Mouse (Mus musculus) T-helper 2 cell (primary cell): Measurements from ENCODE around the gene Sco2.

Experiments
- in situ Hi-C: fragments of 300-600 bp; cut with MboI, MseI; formaldehyde crosslinking; loops from one replicate; pipeline ENCODE4 v1.15.1; 2025; ENCODE audit warnings: high pct_unique_total_duplicates

The Sco2 gene

GRCm38 (mm10) chr15:89373027-89373761, 452 bp downstream of the Sco2 start:
- in situ Hi-C loops = loop anchor here (5.0 to 25.0 kb wide), 2 partner anchors 551 to 636 kb away; partner anchors contain the start of gene Brd1

GRCm38 (mm10) chr15:89372536-89372935, 1.1 kb downstream of the Sco2 start:
- in situ Hi-C loops = loop anchor here (5.0 to 25.0 kb wide), 2 partner anchors 550 to 635 kb away; partner anchors contain the start of gene Brd1

- in situ Hi-C loops = loop anchor here (5.0 to 25.0 kb wide), 2 partner anchors 550 to 635 kb away; partner anchors contain the start of gene Brd1
Observed at GRCm38 (mm10) chr15:89372068-89372467, 1.6 kb downstream of the Sco2 start.

- in situ Hi-C loops = loop anchor here (10.0 to 25.0 kb wide), 2 partner anchors 628 to 860 kb away; partner anchors contain the start of genes Alg10b and Brd1
Observed at GRCm38 (mm10) chr15:89365141-89365551, 8.5 kb downstream of the Sco2 start.

- in situ Hi-C loops = loop anchor here (10.0 to 25.0 kb wide), 2 partner anchors 626 to 862 kb away; partner anchors contain the start of genes Alg10b and Brd1
Observed at GRCm38 (mm10) chr15:89363051-89363450, 10.6 kb downstream of the Sco2 start.

DNA sequence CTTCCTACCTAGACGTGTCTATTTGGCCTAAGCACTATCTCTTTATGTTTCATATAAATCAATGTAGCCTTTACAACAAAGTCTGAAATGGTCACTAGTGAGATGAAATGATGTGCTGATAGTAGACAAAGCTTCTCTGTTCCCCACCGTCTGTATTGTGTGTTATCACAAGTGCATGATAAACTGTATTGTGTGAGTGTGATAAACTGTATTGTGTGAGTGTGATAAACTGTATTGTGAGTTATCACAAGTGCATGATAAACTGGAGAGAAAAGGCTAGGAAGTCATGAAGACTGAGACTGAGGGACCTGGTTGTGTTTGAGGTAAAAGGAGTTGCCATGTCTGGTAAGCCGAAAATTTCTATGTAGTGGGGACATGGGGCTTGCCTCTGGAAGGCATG, 14.9 kb downstream of the Sco2 start:
- in situ Hi-C loops = loop anchor here (10.0 to 25.0 kb wide), 2 partner anchors 494 to 621 kb away; partner anchors contain the start of genes Brd1 and Pim3

DNA sequence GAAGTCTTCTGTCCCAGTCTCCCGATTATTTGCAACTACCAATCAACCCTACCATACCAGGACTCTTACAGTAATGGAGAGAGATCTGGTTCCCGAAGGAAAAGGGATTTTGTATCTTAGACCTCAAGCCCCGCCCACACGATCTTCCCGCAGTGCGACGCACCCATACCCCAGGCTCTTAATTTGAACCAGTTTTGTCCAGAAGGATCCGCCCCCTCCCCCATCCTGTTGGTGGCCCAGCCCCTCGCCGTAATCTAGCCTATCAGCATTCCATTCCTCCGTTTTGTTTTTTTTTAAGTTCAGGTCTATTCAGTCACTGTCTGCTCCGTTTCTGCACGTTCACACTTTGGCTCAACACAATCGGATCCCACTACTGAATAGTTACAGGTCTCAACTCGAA, 17.3 kb downstream of the Sco2 start:
- in situ Hi-C loops = loop anchor here (10.0 to 25.0 kb wide), 2 partner anchors 492 to 619 kb away; partner anchors contain the start of genes Brd1 and Pim3

DNA sequence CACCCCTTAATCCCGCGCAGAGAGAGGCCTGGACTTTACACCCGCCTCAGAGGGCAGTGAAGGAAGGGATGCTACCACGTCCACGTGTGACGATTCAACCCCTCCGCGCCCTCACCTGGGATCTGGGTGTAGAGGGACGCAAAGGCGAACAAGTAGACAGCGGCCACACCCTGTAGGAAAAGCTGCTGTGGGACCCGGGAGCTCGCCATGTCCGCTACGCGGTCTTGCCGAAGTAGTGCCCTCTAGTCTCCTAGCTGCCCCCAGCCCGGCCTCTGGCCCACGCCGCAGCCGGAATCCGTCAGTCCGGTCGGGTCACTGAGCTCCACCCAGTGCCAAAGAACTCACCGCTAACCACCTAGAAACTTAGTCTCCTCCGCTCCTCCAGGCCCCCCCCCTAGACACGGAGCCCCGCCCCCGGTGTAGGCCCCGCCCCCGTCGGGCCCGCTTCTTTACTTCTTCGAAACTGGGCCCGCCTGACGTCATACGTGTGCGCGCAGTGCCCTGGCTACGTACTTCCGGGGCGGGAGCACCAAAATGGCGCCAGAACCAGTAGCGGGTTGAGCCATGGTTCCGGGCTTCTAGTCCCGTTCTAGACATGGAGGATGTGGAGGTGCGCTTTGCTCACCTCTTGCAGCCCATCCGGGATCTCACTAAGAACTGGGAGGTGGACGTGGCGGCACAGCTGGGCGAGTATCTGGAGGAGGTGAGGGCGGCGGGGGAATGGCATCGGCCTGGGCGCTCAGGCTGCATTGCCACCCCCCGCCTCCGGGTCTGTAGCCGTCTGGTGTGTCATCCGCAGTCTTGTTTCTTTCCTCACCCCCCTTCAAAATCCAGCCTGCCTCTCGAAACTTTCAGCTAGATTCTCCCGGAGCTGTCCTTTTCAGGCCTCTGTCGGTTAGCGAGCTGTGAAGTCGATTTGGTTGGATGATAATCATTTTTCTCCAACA, 18.1 kb downstream of the Sco2 start, which contains the start of the genes Lmf2 and Ncaph2:
TSS of gene Lmf2 (minus strand) at position 419 of the 947 bp plus-strand sequence.
TSS of gene Ncaph2 (plus strand) at position 479 of the 947 bp plus-strand sequence.
- in situ Hi-C loops = loop anchor here (10.0 to 25.0 kb wide), 2 partner anchors 491 to 618 kb away; partner anchors contain the start of genes Brd1 and Pim3

GRCm38 (mm10) chr15:89354455-89354854, 19.2 kb downstream of the Sco2 start:
- in situ Hi-C loops = loop anchor here (10.0 to 25.0 kb wide), 2 partner anchors 490 to 617 kb away; partner anchors contain the start of genes Brd1 and Pim3

- in situ Hi-C loops = loop anchor here (10.0 to 25.0 kb wide), 2 partner anchors 489 to 617 kb away; partner anchors contain the start of genes Brd1 and Pim3
Observed at GRCm38 (mm10) chr15:89353837-89354236, 19.8 kb downstream of the Sco2 start.

DNA sequence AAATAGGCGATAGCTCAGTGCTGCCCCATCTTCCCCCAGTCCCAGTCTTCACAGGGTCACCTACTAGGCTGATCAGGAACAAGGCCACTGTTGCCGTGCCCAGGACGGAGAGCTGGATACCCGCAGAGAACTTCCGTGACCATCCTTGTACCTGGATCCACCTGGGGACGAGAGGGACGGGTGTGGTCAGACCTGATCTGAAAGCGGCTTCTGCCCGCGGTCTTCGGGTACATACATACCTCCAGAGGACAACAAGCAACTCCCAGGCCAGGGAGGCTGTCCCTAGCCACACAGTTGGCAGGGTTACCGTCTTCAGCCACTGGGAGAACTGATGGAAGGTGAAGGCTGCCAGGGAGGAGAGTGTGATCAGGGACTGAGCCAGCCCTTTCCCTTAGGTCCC, 20.9 kb downstream of the Sco2 start:
- in situ Hi-C loops = loop anchor here (10.0 to 25.0 kb wide), 2 partner anchors 488 to 615 kb away; partner anchors contain the start of genes Brd1 and Pim3

GRCm38 (mm10) chr15:89352054-89352453, 21.6 kb downstream of the Sco2 start:
- in situ Hi-C loops = loop anchor here (10.0 to 25.0 kb wide), 2 partner anchors 487 to 615 kb away; partner anchors contain the start of genes Brd1 and Pim3

DNA sequence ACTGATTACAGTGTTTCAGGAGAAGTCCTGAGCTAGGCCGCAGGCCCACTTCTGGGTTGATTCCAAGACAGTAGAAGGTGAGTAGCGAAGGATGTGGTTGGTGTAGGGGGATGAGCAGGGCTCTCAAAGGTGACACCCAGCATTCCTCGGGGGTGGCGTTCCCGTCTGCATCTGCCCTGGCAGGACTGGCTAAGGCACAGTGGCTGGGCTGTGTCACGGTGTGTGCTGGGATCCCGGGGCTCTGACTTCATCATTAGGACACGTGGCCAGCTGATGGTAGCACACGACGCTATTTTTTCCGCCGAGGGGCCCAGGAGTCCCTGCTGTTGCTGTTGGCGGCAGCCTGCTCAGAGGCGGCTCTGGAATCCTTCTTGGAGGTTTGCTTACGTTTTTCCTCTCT, 22.3 kb downstream of the Sco2 start:
- in situ Hi-C loops = loop anchor here (10.0 to 25.0 kb wide), 2 partner anchors 487 to 614 kb away; partner anchors contain the start of genes Brd1 and Pim3

GRCm38 (mm10) chr15:89350447-89350846, 23.2 kb downstream of the Sco2 start:
- in situ Hi-C loops = loop anchor here (10.0 to 25.0 kb wide), 2 partner anchors 486 to 613 kb away; partner anchors contain the start of genes Brd1 and Pim3

DNA sequence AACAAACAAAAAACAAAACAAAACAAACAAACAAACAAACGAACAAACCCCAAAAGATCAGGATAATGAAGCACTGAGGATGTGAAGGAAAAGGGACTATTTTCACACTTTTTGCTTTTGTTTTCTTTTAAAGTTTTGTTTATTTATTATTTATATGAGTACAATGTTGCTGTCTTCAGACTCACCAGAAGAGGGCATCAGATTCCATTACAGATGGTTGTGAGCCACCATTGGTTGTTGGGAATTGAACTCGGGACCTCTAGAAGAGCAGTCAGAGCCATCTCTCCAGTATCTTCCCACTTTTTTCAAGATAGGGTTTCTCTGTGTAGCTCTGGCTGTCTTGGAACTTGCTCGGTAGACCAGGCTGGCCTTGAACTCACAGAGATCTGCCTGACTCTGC, 30.3 kb downstream of the Sco2 start:
- in situ Hi-C loops = loop anchor here (5.0 kb wide), 1 partner anchor 39 kb away; the partner anchor contains the start of gene Klhdc7b

DNA sequence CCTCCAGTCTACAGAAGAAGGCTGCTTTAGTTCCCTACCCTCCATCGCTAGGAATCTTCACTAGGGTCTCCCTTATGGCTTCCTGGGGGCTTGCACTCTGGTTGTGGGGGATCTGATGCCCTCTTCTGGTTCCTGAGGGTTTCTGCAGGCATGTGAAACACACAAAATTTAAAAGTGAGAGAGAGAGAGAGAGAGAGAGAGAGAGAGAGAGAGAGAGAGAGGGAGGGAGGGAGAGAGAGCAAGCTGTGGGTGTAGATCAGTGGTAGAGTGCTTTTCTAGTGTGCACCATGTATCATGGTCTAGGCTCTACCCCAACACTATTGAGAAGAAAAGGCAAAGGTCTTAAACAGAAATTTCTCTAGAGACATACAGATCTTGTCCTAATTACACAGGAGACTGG, 32.0 kb downstream of the Sco2 start:
- in situ Hi-C loops = loop anchor here (5.0 kb wide), 1 partner anchor 41 kb away; the partner anchor contains the start of gene Klhdc7b

- in situ Hi-C loops = loop anchor here (5.0 kb wide), 1 partner anchor 42 kb away; the partner anchor contains the start of gene Klhdc7b
Observed at GRCm38 (mm10) chr15:89340136-89340535, 33.5 kb downstream of the Sco2 start.

DNA sequence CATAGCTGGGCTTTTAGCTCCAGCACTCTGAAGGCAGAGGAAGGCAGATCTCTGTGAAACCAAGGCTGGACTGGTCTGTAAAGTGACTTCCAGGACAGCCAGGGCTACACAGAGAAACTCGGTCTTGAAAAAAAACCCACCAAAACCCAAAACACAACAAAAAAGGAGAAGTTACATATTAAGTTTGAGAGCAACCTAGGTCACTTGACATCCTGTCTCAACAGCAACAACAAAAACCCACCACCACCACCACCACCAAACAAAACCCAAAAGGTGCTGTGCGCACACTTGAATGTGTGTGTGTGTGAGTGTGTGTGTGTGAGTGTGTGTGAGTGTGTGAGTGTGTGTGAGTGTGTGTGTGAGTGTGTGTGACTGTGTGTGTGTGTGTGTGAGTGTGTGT, 34.0 kb downstream of the Sco2 start:
- in situ Hi-C loops = loop anchor here (5.0 kb wide), 1 partner anchor 43 kb away; the partner anchor contains the start of gene Klhdc7b

DNA sequence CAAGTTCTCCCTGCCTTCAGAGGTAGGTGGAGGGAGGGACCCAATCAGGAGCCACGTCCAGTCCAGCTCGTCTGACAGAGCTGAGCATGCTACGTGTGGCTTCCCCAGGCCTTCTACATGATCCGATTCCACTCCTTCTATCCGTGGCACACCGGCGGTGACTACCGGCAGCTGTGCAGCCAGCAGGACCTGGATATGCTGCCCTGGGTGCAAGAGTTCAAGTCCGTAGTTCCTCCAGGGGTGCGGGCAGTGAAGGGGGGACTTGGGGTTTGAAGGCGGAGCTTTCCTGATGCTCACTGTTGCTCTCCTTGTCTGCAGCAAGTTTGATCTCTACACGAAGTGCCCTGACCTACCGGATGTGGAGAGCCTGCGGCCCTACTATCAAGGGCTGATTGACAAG, 37.2 kb downstream of the Sco2 start:
- in situ Hi-C loops = no loop called here

- in situ Hi-C loops = no loop called here
Observed at GRCm38 (mm10) chr15:89334774-89335537, 38.7 kb downstream of the Sco2 start.
